ENCODE assay signal across 14 mouse cellular contexts in the genomic region with DNA sequence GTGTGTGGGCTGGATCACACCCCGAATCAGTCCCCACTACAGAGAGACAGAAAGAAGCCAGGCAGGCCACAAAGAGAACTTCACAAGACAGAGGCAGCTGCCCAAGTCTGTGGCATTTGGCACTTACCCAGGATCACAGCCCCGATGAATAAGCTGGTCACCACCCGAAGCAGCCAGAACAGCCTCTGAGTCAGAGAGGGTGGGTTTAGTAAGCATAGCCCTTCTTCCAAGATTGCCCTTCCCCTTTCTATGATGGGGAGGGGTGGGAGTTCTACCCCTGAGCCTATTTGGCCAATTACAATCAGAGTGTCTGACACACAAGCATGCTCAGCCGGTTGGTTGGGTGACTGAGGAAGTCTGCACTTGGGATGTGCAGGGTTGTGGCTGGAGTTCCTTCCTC. TPM values are rescaled to one million over a fixed set of nuclear protein-coding genes. Genes with fewer than 3 reads are reported as not detected.
DNase-seq lines count a peak whose midpoint lies in the region; ATAC-seq and TF ChIP-seq lines count a peak whose summit lies in the region.
"Had no signal": no experiment of that assay in that cellular context is flagged by ENCODE, and none has a peak within 500 bp of the region (broad histone marks: within the 10 kb centered on the region; RNA-seq: fewer than 3 reads in every experiment).

No protein-coding gene starts in this region.

- no peak overlapping the region for H3K9ac ChIP-seq in forebrain, embryonic 16.5 days (replicated peaks; ENCODE audit: low read depth, low read length)
- no peak overlapping the region for H3K9ac ChIP-seq in forebrain, embryonic 13.5 days
- no peak overlapping the region for H3K9ac ChIP-seq in lung, postnatal 0 days (replicated peaks; ENCODE audit: low read depth)
- H3K9ac ChIP-seq in intestine, embryonic 16.5 days (ENCODE audit: low read depth, low read length) = no peak overlapping the region
- H3K9ac ChIP-seq: liver, embryonic 14.5 days had no signal

- 44% methylated on average over 4 of the region's 4 CpGs for WGBS in forebrain, embryonic 16.5 days
- WGBS in forebrain, embryonic 13.5 days = 63% methylated on average over 4 of the region's 4 CpGs
- 29% methylated on average over 4 of the region's 4 CpGs for WGBS in lung, postnatal 0 days
- WGBS in intestine, embryonic 16.5 days = 46% methylated on average over 4 of the region's 4 CpGs

- peaks cover 11% of the 10 kb centered on the region for H3K4me1 ChIP-seq in forebrain, embryonic 16.5 days (replicated peaks; ENCODE audit: control insufficient read depth, insufficient read depth, low read length)
- peaks cover 12% of the 10 kb centered on the region for H3K4me1 ChIP-seq in forebrain, embryonic 13.5 days
- H3K4me1 ChIP-seq in lung, postnatal 0 days (ENCODE audit: insufficient read depth, low read depth, low read length) = 0 out of 2 replicates have a peak, but pooled peaks cover 3% of the 10 kb centered on the region
- peaks cover 9% of the 10 kb centered on the region for H3K4me1 ChIP-seq in intestine, embryonic 16.5 days (ENCODE audit: control insufficient read depth, insufficient read depth, low read length)

- peaks cover 32% of the 10 kb centered on the region for H3K27me3 ChIP-seq in forebrain, embryonic 16.5 days (replicated peaks; ENCODE audit: control insufficient read depth, insufficient read depth, low read length)
- peaks cover 65% of the 10 kb centered on the region for H3K27me3 ChIP-seq in forebrain, embryonic 13.5 days
- H3K27me3 ChIP-seq in lung, postnatal 0 days (replicated peaks; ENCODE audit: insufficient read depth, low read length) = peaks cover 13% of the 10 kb centered on the region
- peaks cover 25% of the 10 kb centered on the region for H3K27me3 ChIP-seq in intestine, embryonic 16.5 days (replicated peaks; ENCODE audit: control insufficient read depth, insufficient read depth, low read length)

- no peak for DNase-seq in lung, postnatal 0 days (ENCODE audit: low spot score)
- DNase-seq in lung, postnatal 25 days (ENCODE audit: low spot score) = no peak
- DNase-seq in Muller cell, postnatal 12 days (ENCODE audit: inconsistent ontology term) = peak; percentile 90
- DNase-seq: cerebellum, adult 8-10 months; gastrocnemius, adult 2 months; thymus, postnatal 4 days had no signal

- H3K9me3 ChIP-seq in forebrain, embryonic 16.5 days (ENCODE audit: control insufficient read depth, low read length) = no peaks in the 10 kb centered on the region
- no peaks in the 10 kb centered on the region for H3K9me3 ChIP-seq in forebrain, embryonic 13.5 days (replicated peaks)
- no peaks in the 10 kb centered on the region for H3K9me3 ChIP-seq in lung, postnatal 0 days (ENCODE audit: low read length)
- H3K9me3 ChIP-seq in intestine, embryonic 16.5 days (ENCODE audit: control insufficient read depth, low read length) = no peaks in the 10 kb centered on the region

- TF ChIP-seq CTCF in lung, postnatal 0 days (IDR thresholded peaks at IDR 0.05) = no peak

- H3K4me2 ChIP-seq in forebrain, embryonic 16.5 days (ENCODE audit: low read length) = no peak overlapping the region
- no peak overlapping the region for H3K4me2 ChIP-seq in forebrain, embryonic 13.5 days
- no peak overlapping the region for H3K4me2 ChIP-seq in lung, postnatal 0 days (replicated peaks; ENCODE audit: low read depth, low read length)
- no peak overlapping the region for H3K4me2 ChIP-seq in intestine, embryonic 16.5 days (ENCODE audit: low read depth, low read length)

- 0 out of 2 replicates have a peak, but pooled peaks have one; percentile 13 for ATAC-seq in forebrain, embryonic 16.5 days
- no peak for ATAC-seq in forebrain, embryonic 13.5 days
- peak; percentile 39; the same call in 1 of the 2 replicates for ATAC-seq in lung, postnatal 0 days
- peak; percentile 59 to 65 for ATAC-seq in hematopoietic stem cell, adult 5-6 weeks (replicated peaks in 1 of 2; ENCODE audit: insufficient read depth in 1 of 2, low FRiP score in 2 of 2, low TSS enrichment in 1 of 2, low read depth in 1 of 2, poor library complexity in 2 of 2, severe bottlenecking in 2 of 2)
- ATAC-seq in intestine, embryonic 16.5 days = no peak
- ATAC-seq in activated CD4-positive, CD25-positive, alpha-beta regulatory T cell, adult 4 months = no peak

- no peak overlapping the region for H3K4me3 ChIP-seq in forebrain, embryonic 16.5 days (replicated peaks; ENCODE audit: low read length)
- no peak overlapping the region for H3K4me3 ChIP-seq in forebrain, embryonic 13.5 days
- no peak overlapping the region for H3K4me3 ChIP-seq in lung, postnatal 0 days (ENCODE audit: low read depth, low read length)
- no peak overlapping the region for H3K4me3 ChIP-seq in intestine, embryonic 16.5 days (ENCODE audit: low read length)
- H3K4me3 ChIP-seq: gastrocnemius, adult 2 months had no signal

- no peak overlapping the region for H3K27ac ChIP-seq in forebrain, embryonic 16.5 days (ENCODE audit: low read length)
- no peak overlapping the region for H3K27ac ChIP-seq in forebrain, embryonic 13.5 days
- H3K27ac ChIP-seq in lung, postnatal 0 days (ENCODE audit: low read length) = no peak overlapping the region
- H3K27ac ChIP-seq in intestine, embryonic 16.5 days (ENCODE audit: low read length) = no peak overlapping the region
- H3K27ac ChIP-seq: gastrocnemius, adult 2 months; liver, embryonic 14.5 days had no signal

- TF ChIP-seq EP300 in lung, postnatal 0 days (IDR thresholded peaks at IDR 0.05) = no peak

- H3K36me3 ChIP-seq in forebrain, embryonic 16.5 days (ENCODE audit: control insufficient read depth, insufficient read depth) = no peaks in the 10 kb centered on the region
- H3K36me3 ChIP-seq in forebrain, embryonic 13.5 days (ENCODE audit: poor library complexity, severe bottlenecking) = no peaks in the 10 kb centered on the region
- no peaks in the 10 kb centered on the region for H3K36me3 ChIP-seq in lung, postnatal 0 days (ENCODE audit: insufficient read depth, low read length)
- H3K36me3 ChIP-seq in intestine, embryonic 16.5 days (ENCODE audit: control insufficient read depth, insufficient read depth, low read length) = no peaks in the 10 kb centered on the region

RNA-seq across cellular contexts. Expression of a gene that starts 7.3 kb away (rescaled TPM):
- polyA plus RNA-seq in forebrain, embryonic 16.5 days (2015; fragmentation: Nextera tagmentation; extraction: Ambion mirVana) = 0.12 TPM in 1 of 2 replicates, not detected in the other
- polyA plus RNA-seq in forebrain, embryonic 13.5 days (2015; fragmentation: Nextera tagmentation; extraction: Ambion mirVana) = not detected in 2 replicates
- polyA plus RNA-seq in lung, postnatal 0 days (2015; fragmentation: Nextera tagmentation; extraction: Ambion mirVana) = 0.21 TPM in 1 of 2 replicates, not detected in the other
- total RNA-seq in hematopoietic stem cell, adult 5-6 weeks (2017) = not detected in 2 replicates
- polyA plus RNA-seq in intestine, embryonic 16.5 days (2015; fragmentation: Nextera tagmentation; extraction: Ambion mirVana) = not detected in 2 replicates
- polyA plus RNA-seq in activated CD4-positive, CD25-positive, alpha-beta regulatory T cell, adult 4 months (2017; shearing (Covaris generic)) = under 1 TPM in 1 of 2 experiments, not detected in 1; 0.25 TPM
- total RNA-seq: neutrophil, adult 5-6 weeks had no signal
- polyA plus RNA-seq: heart, postnatal 0 days; liver, embryonic 14.5 days had no signal

RNA-seq across cellular contexts. Expression of a gene that starts 7.5 kb away (rescaled TPM):
- polyA plus RNA-seq in forebrain, embryonic 16.5 days (2015; fragmentation: Nextera tagmentation; extraction: Ambion mirVana) = not detected in 2 replicates
- not detected in 2 replicates for polyA plus RNA-seq in forebrain, embryonic 13.5 days (2015; fragmentation: Nextera tagmentation; extraction: Ambion mirVana)
- 0.07 TPM in 1 of 2 replicates, not detected in the other for polyA plus RNA-seq in lung, postnatal 0 days (2015; fragmentation: Nextera tagmentation; extraction: Ambion mirVana)
- not detected in 2 replicates for total RNA-seq in hematopoietic stem cell, adult 5-6 weeks (2017)
- polyA plus RNA-seq in intestine, embryonic 16.5 days (2015; fragmentation: Nextera tagmentation; extraction: Ambion mirVana) = 0.16 and 0.24 TPM in 2 replicates
- not detected for polyA plus RNA-seq in activated CD4-positive, CD25-positive, alpha-beta regulatory T cell, adult 4 months (2017; shearing (Covaris generic))
- total RNA-seq: gastrocnemius, adult 2 months had no signal
- polyA plus RNA-seq: liver, embryonic 14.5 days had no signal

RNA-seq across cellular contexts. Expression of a gene that starts 7.9 kb away (rescaled TPM):
- not detected in 2 replicates for polyA plus RNA-seq in forebrain, embryonic 16.5 days (2015; fragmentation: Nextera tagmentation; extraction: Ambion mirVana)
- not detected in 2 replicates for polyA plus RNA-seq in forebrain, embryonic 13.5 days (2015; fragmentation: Nextera tagmentation; extraction: Ambion mirVana)
- polyA plus RNA-seq in lung, postnatal 0 days (2015; fragmentation: Nextera tagmentation; extraction: Ambion mirVana) = 0.02 and 0.04 TPM in 2 replicates
- total RNA-seq in hematopoietic stem cell, adult 5-6 weeks (2017) = 0.06 TPM in 1 of 2 replicates, not detected in the other
- polyA plus RNA-seq in intestine, embryonic 16.5 days (2015; fragmentation: Nextera tagmentation; extraction: Ambion mirVana) = 0.06 and 0.07 TPM in 2 replicates
- polyA plus RNA-seq in activated CD4-positive, CD25-positive, alpha-beta regulatory T cell, adult 4 months (2017; shearing (Covaris generic)) = not detected
- total RNA-seq: neutrophil, adult 5-6 weeks had no signal
- polyA plus RNA-seq: liver, embryonic 14.5 days had no signal

RNA-seq across cellular contexts. Expression of a gene that starts 9.3 kb away (rescaled TPM):
- polyA plus RNA-seq in forebrain, embryonic 16.5 days (2015; fragmentation: Nextera tagmentation; extraction: Ambion mirVana) = 0.10 and 0.11 TPM in 2 replicates
- polyA plus RNA-seq in forebrain, embryonic 13.5 days (2015; fragmentation: Nextera tagmentation; extraction: Ambion mirVana) = 0.04 TPM in 1 of 2 replicates, not detected in the other
- polyA plus RNA-seq in lung, postnatal 0 days (2015; fragmentation: Nextera tagmentation; extraction: Ambion mirVana) = 0.06 and 0.15 TPM in 2 replicates
- total RNA-seq in hematopoietic stem cell, adult 5-6 weeks (2017) = not detected in 2 replicates
- 0.06 TPM in 1 of 2 replicates, not detected in the other for polyA plus RNA-seq in intestine, embryonic 16.5 days (2015; fragmentation: Nextera tagmentation; extraction: Ambion mirVana)
- not detected for polyA plus RNA-seq in activated CD4-positive, CD25-positive, alpha-beta regulatory T cell, adult 4 months (2017; shearing (Covaris generic))
- total RNA-seq: neutrophil, adult 5-6 weeks had no signal
- polyA plus RNA-seq: heart, postnatal 0 days; liver, embryonic 14.5 days had no signal

Comparison
In these comparisons a context has a peak if more than half of its experiments do, and no peak if none do; other contexts are left out.
1. ATAC-seq: peak in forebrain, embryonic 16.5 days (single experiment), lung, postnatal 0 days (single experiment) and hematopoietic stem cell, adult 5-6 weeks (2 of 2); none in forebrain, embryonic 13.5 days (single experiment), intestine, embryonic 16.5 days (single experiment) and activated CD4-positive, CD25-positive, alpha-beta regulatory T cell, adult 4 months (single experiment).